In the genomic region with DNA sequence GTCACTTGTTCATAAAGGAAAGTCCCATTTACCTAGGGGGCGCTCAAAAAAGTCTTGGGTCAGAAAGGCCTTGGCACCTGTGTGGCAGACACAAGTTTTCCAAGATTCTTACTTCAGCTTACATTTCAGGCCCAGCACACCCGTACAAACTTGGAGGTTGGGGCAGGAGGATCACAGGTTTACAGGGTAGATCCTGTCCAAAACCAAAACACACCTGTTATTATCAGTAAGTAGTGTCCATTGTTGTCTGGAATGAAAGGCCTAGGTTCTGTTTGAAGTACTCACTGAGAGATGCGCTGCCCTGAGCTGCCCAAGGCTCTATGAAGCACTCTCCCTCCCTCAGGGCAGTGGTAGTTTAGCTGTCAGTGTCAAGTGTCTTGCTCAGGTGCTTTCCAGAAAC, we compare ENCODE assay signal across 19 mouse cellular contexts.
DNase-seq lines count a peak whose midpoint lies in the region; ATAC-seq and TF ChIP-seq lines count a peak whose summit lies in the region.
"Had no signal": no experiment of that assay in that cellular context is flagged by ENCODE, and none has a peak within 500 bp of the region (broad histone marks: within the 10 kb centered on the region; RNA-seq: fewer than 3 reads in every experiment).

No protein-coding gene starts in this region.

- H3K9ac ChIP-seq in hindbrain, embryonic 16.5 days (ENCODE audit: low read depth, low read length): no peak overlapping the region
- H3K9ac ChIP-seq in liver, embryonic 16.5 days (ENCODE audit: low read depth, low read length): peak overlapping the region; percentile 53
- H3K9ac ChIP-seq: embryonic facial prominence, embryonic 12.5 days; hindbrain, embryonic 12.5 days; intestine, embryonic 15.5 days; lung, embryonic 15.5 days had no signal

- H3K9me3 ChIP-seq in heart, embryonic 10.5 days: no peaks in the 10 kb centered on the region
- no peaks in the 10 kb centered on the region for H3K9me3 ChIP-seq in hindbrain, embryonic 10.5 days
- no peaks in the 10 kb centered on the region for H3K9me3 ChIP-seq in hindbrain, embryonic 16.5 days (ENCODE audit: control insufficient read depth, low read length)
- H3K9me3 ChIP-seq in liver, embryonic 16.5 days (replicated peaks; ENCODE audit: control insufficient read depth, low read length): no peaks in the 10 kb centered on the region
- H3K9me3 ChIP-seq: embryonic facial prominence, embryonic 12.5 days; hindbrain, embryonic 12.5 days; intestine, embryonic 15.5 days; lung, embryonic 15.5 days had no signal

- ATAC-seq in hindbrain, embryonic 16.5 days: no peak
- ATAC-seq in liver, embryonic 16.5 days (ENCODE audit: low read depth): no peak
- ATAC-seq: midbrain, embryonic 16.5 days had no signal

- peaks cover 29% of the 10 kb centered on the region for H3K4me1 ChIP-seq in heart, embryonic 10.5 days
- H3K4me1 ChIP-seq in hindbrain, embryonic 10.5 days (replicated peaks): no peaks in the 10 kb centered on the region
- no peaks in the 10 kb centered on the region for H3K4me1 ChIP-seq in hindbrain, embryonic 16.5 days (ENCODE audit: control insufficient read depth, insufficient read depth, low read depth, low read length)
- peaks cover 9% of the 10 kb centered on the region for H3K4me1 ChIP-seq in bone marrow, adult 2 months (ENCODE audit: control insufficient read depth, insufficient read depth, low read length)
- peaks cover 69% of the 10 kb centered on the region for H3K4me1 ChIP-seq in liver, embryonic 16.5 days (ENCODE audit: control insufficient read depth, low read depth, low read length)
- H3K4me1 ChIP-seq: embryonic facial prominence, embryonic 12.5 days; hindbrain, embryonic 12.5 days; intestine, embryonic 15.5 days had no signal

- no peak for TF ChIP-seq POLR2A in bone marrow, adult 2 months (IDR thresholded peaks at IDR 0.05; ENCODE audit: borderline replicate concordance, control insufficient read depth, low read depth, low read length)

- no peaks in the 10 kb centered on the region for H3K27me3 ChIP-seq in heart, embryonic 10.5 days (ENCODE audit: insufficient read depth, poor library complexity, severe bottlenecking)
- no peaks in the 10 kb centered on the region for H3K27me3 ChIP-seq in hindbrain, embryonic 10.5 days (ENCODE audit: insufficient read depth, poor library complexity, severe bottlenecking)
- no peaks in the 10 kb centered on the region for H3K27me3 ChIP-seq in hindbrain, embryonic 16.5 days (replicated peaks; ENCODE audit: control insufficient read depth, insufficient read depth, low read length)
- H3K27me3 ChIP-seq in liver, embryonic 16.5 days (ENCODE audit: control insufficient read depth, insufficient read depth, low read depth, low read length): no peaks in the 10 kb centered on the region
- H3K27me3 ChIP-seq: embryonic facial prominence, embryonic 12.5 days; hindbrain, embryonic 12.5 days; intestine, embryonic 15.5 days; lung, embryonic 15.5 days had no signal

- TF ChIP-seq CTCF in bone marrow, adult 2 months (IDR thresholded peaks at IDR 0.05; ENCODE audit: control insufficient read depth, insufficient read depth, low read length): no peak

- 81% methylated on average over 3 of the region's 3 CpGs for WGBS in heart, embryonic 10.5 days
- WGBS in hindbrain, embryonic 10.5 days: 85% methylated on average over 3 of the region's 3 CpGs
- 93% methylated on average over 3 of the region's 3 CpGs for WGBS in hindbrain, embryonic 16.5 days
- 77% methylated on average over 3 of the region's 3 CpGs for WGBS in bone marrow, adult 2 months
- WGBS in liver, embryonic 16.5 days (ENCODE audit: insufficient replicate concordance): 65% methylated on average over 3 of the region's 3 CpGs

- no peak for DNase-seq in heart, embryonic 10.5 days (ENCODE audit: low spot score)
- DNase-seq in heart, adult 18-20 months: no peak
- no peak for DNase-seq in hindbrain, embryonic 10.5 days (ENCODE audit: low spot score)
- DNase-seq in right cerebral cortex, adult 18-20 months: no peak
- DNase-seq: adrenal gland, postnatal 25 days; cerebellum, adult 2 months; gastrocnemius, postnatal 14 days; kidney, postnatal 10 days; retina, postnatal 1 day; thymus, postnatal 4 days had no signal

- no peak overlapping the region for H3K4me2 ChIP-seq in hindbrain, embryonic 16.5 days (ENCODE audit: low read length)
- H3K4me2 ChIP-seq in liver, embryonic 16.5 days (ENCODE audit: low read depth, low read length): peak overlapping the region; percentile 43
- H3K4me2 ChIP-seq: embryonic facial prominence, embryonic 12.5 days; hindbrain, embryonic 12.5 days; intestine, embryonic 15.5 days; lung, embryonic 15.5 days had no signal

- H3K4me3 ChIP-seq in heart, embryonic 10.5 days: no peak overlapping the region
- H3K4me3 ChIP-seq in hindbrain, embryonic 10.5 days: no peak overlapping the region
- H3K4me3 ChIP-seq in hindbrain, embryonic 16.5 days (ENCODE audit: low read length): no peak overlapping the region
- no peak overlapping the region for H3K4me3 ChIP-seq in bone marrow, adult 2 months (replicated peaks; ENCODE audit: control insufficient read depth, low read depth, low read length)
- H3K4me3 ChIP-seq in liver, embryonic 16.5 days (ENCODE audit: low read depth, low read length): no peak overlapping the region
- H3K4me3 ChIP-seq: embryonic facial prominence, embryonic 12.5 days; hindbrain, embryonic 12.5 days; intestine, embryonic 15.5 days; left cerebral cortex, adult 2 months; lung, embryonic 15.5 days had no signal

- peak overlapping the region; percentile 85 for H3K27ac ChIP-seq in heart, embryonic 10.5 days
- peak overlapping the region; percentile 23; the same call in 1 of the 2 replicates for H3K27ac ChIP-seq in hindbrain, embryonic 10.5 days
- H3K27ac ChIP-seq in hindbrain, embryonic 16.5 days (ENCODE audit: low read depth, low read length): no peak overlapping the region
- H3K27ac ChIP-seq in bone marrow, adult 2 months (ENCODE audit: control insufficient read depth, insufficient read depth, low read depth, low read length, poor library complexity): peak overlapping the region; percentile 28; the same call in 1 of the 2 replicates
- peak overlapping the region; percentile 95 for H3K27ac ChIP-seq in liver, embryonic 16.5 days (ENCODE audit: low read length)
- H3K27ac ChIP-seq: embryonic facial prominence, embryonic 12.5 days; intestine, embryonic 15.5 days; left cerebral cortex, adult 2 months had no signal

- peaks cover 49% of the 10 kb centered on the region for H3K36me3 ChIP-seq in heart, embryonic 10.5 days
- peaks cover 37% of the 10 kb centered on the region for H3K36me3 ChIP-seq in hindbrain, embryonic 10.5 days
- H3K36me3 ChIP-seq in hindbrain, embryonic 16.5 days (ENCODE audit: control insufficient read depth, insufficient read depth, low read length): peaks cover 6% of the 10 kb centered on the region
- H3K36me3 ChIP-seq in liver, embryonic 16.5 days (ENCODE audit: control insufficient read depth, insufficient read depth): peaks cover 15% of the 10 kb centered on the region
